Mouse (Mus musculus) T-helper 1 cell (primary cell): ENCODE results near the gene Add3.

Source experiments
- in situ Hi-C: fragments of 300-600 bp; cut with MboI, MseI; formaldehyde crosslinking; loops from one replicate; pipeline ENCODE4 v1.15.1; 2025; ENCODE audit warnings: high pct_unique_total_duplicates

Add3 gene

GRCm38 (mm10) chr19:53140044-53140803 is at the start of gene Add3:
Add3 (plus strand) TSS chr19:53140443.
- in situ Hi-C loops = loop anchor here (5.0 kb wide), 1 partner anchor 452 kb away; no protein-coding TSS in a partner anchor

DNA sequence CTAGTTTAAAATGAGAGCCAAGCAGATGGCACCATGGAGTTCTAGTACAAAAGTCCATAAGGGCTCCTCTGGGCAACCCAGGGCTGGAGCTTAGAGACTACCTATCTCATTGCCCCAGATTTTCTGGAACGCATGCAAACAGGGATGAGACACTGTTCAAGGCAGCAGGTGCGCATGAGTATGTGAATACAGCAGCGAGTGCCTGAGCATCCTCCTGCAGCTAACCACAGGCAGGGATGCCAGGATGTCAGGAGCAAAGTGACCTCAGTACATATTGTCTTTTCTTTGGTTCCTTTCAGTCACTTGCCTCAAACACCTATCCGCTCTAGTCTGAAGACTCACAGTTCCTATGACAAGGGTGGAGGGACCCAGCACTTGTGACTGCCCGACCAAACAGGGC is 49.6 kb upstream of the Add3 start:
- in situ Hi-C loops = no loop called here

- in situ Hi-C loops = no loop called here
Measured at GRCm38 (mm10) chr19:53092251-53092650, 48.0 kb upstream of the Add3 start.

DNA sequence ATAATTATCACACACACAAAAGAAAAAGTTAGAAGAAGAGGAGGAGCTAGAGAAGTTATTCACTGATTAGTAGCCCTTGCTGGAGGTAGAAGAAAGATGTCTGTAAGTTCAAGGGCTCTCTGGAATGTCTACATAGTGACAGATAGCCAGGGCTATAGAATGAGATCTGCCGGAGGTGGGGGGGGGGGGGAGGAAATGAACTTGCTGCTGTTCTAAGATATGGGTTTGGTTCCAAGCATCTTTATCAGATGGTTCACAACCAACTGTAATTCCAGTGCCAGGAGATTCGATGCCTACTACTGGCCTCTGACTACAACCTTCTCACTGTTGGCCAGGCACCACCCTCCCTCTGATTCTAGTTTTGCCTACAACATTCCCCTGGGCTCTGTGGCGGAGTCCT is 46.9 kb upstream of the Add3 start:
- in situ Hi-C loops = no loop called here

DNA sequence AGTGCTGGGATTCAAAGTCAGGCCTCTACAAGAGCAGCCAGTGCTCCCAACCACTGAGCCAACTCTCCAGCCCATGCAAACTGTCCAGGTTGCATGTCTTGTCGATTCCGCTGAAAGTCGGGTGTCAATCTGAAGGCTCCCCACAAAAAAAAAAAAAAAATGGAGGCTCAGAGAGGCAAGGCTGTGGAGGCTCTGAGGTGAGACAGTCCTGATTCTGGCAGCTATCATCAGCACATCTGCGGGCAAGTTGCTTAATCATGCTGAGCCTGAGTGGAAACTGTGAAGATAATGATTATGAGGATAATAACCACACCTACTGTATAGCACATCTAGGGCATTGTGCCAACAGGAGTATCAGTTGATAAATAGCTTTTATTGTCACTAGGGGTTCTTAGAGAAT is 45.6 kb upstream of the Add3 start:
- in situ Hi-C loops = no loop called here

DNA sequence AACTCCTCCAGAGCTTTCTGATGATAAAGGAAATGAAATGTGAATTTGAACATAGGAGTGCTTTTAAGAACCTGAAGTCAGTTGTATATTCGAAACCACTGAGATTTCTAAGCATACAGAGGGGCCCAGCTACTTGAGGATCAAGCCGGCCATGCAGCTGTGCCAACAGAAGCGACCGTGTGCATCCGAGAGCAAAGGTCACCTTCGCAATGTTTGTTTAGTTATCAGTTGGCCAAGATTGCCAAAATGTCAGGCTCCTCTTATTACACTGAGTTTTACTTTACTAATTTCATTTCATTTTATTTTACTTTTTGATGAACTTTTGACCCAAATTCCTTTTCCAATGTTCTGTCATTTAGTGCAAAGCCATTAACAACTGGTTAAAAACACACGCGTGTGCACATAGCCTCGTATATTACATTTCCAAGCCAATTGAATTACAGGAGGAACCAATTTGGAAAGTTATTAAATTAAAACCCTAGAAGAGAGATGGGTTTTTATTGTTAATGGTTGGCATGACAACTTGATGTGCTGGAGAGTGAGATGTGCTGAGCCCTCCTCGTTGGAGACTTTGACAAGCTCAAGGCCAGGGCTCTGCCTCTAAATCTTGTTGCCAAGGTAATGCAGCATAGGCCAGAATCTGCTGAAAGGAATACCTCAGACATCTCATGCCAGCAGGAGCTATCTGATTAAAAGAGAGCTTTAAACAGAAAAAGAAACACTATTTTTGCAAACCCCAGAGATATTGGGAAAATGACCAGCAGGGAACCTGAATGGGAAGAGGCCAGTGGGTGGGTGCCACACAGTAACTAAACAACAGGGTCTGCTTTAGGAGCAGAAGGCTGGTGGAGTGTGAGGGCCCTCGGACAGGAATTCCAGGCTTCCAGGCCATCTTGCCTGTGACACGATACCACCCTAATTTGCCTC is 38.6 kb upstream of the Add3 start:
- in situ Hi-C loops = no loop called here

- in situ Hi-C loops = no loop called here
Measured at GRCm38 (mm10) chr19:53105374-53106090, 34.7 kb upstream of the Add3 start.

DNA sequence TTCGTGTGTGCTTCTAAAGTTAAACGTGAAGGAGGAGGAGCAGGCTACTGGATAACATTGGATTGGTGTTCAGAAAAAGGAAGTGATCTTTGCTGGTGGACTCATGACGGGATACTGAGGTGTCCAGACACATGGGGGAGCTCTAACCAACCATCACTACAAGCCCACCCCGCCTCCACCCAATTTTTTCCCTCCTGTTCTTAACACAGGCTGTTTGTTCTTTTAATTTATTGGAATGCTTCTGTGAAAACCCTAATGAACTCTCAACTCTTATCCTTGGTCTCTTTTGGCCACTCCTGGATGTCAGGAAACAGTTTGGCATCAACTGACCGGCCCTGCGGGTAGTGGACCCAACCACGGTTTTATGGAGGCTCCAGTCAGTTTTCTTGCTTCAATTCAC is 33.3 kb upstream of the Add3 start:
- in situ Hi-C loops = no loop called here

- in situ Hi-C loops = no loop called here
Measured at GRCm38 (mm10) chr19:53107361-53108247, 32.6 kb upstream of the Add3 start.

- in situ Hi-C loops = no loop called here
Measured at GRCm38 (mm10) chr19:53111996-53112590, 28.1 kb upstream of the Add3 start.

- in situ Hi-C loops = no loop called here
Measured at GRCm38 (mm10) chr19:53119255-53119795, 20.9 kb upstream of the Add3 start.

GRCm38 (mm10) chr19:53120483-53120882 is 19.8 kb upstream of the Add3 start:
- in situ Hi-C loops = no loop called here

DNA sequence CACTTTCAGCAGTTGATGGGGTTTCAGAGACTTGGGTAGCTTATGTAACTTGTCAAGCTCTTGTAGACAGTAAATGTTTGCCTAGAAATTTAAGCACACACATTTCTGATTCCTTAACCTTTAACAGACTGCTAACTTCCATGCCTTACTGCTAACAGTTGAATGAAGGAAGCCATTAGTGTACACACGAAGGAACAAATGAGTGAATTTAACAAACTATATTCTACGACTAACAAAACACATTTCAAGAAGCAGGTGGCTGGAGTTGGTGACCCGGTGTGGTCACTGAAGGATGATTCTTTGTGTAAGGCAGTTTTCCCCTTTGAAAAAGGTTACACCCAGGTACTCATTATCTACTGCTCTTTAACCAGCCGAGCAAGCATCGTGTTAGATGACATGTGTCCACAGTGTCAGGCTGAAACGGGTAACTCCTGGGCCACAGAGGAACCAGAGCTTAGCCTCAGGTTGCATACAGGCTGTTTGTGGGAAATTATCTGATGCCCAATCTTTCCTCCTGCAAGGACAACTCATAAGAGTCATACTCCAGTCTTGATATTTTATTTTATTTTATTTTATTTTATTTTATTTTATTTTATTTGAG is 17.5 kb upstream of the Add3 start:
- in situ Hi-C loops = no loop called here

DNA sequence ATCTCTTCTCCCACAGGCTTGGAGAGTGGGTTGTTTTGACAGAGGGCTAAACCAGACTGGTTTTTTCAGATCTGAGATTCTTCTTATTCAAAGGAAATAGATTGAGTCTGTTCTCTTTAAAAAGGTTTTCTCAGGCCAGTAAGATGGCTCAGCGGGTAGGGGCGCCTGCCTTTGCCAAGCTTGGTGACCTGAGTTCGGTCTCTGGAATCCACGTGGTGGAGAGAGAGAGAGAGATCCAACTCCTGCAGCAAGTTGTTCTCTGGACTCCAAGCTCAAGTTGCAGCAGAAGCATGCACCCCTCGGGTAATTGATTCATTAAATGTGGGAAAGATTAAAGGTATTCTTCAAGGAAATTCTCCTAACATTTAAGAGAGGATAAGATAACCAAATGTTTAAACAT is 16.9 kb upstream of the Add3 start:
- in situ Hi-C loops = no loop called here

DNA sequence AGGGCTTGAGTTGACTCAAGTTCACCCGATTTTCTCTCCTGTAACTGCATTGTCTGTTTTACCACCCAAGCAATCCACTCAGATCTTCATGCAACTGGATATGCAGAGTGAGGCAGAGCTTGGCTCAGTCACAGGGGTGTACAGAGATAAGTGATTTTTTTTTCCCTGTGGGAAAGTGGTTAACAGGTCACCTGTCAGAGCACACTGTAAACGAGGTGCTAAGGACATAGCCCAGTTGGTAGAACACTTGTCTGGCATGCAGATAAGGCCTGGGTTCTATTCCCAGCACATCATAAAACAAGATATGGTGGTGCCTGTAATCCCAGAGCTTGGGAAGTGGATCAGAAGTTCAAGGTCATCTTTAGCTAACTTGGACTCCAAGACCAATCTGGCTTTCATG is 14.6 kb upstream of the Add3 start:
- in situ Hi-C loops = no loop called here

DNA sequence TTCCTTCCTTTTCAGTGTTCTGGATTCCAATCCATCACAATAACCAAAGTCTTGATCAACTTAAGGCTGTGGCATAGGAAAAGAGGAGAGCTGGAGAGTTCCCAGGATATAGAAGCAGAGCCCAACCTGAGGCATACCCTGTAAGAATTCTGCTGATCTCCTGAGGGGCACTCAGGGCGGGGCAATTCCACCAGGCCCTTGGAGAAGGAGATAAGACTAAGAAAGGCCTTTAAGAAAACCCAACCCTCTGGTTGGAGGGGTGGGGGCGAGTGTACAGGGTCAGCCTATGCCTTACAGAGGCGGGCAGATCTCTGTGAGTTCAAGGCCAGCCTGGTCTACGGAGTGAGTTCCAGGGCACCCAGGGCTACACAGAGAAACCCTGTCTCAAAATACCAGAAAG is 13.7 kb upstream of the Add3 start:
- in situ Hi-C loops = no loop called here

GRCm38 (mm10) chr19:53127320-53128291 is 12.6 kb upstream of the Add3 start:
- in situ Hi-C loops = no loop called here

- in situ Hi-C loops = no loop called here
Measured at GRCm38 (mm10) chr19:53128494-53129337, 11.5 kb upstream of the Add3 start.
